Mouse (Mus musculus): Measurements from ENCODE around the gene Egflam. TPM values are rescaled to one million over a fixed set of nuclear protein-coding genes. Genes with fewer than 3 reads are reported as not detected.

Egflam gene
- total RNA-seq, 2 experiments from 2014 or later = 2.7 to 4.0 TPM

- no peak for DNase-seq (ENCODE audit: extremely low spot score in 1 of 2, low spot score in 1 of 2)
Measured at GRCm38 (mm10) chr15:7191074-7191473, 207.1 kb downstream of the Egflam start.

- no peak for DNase-seq (ENCODE audit: extremely low spot score in 1 of 2, low spot score in 1 of 2)
Measured at GRCm38 (mm10) chr15:7189678-7190454, 208.3 kb downstream of the Egflam start.

- no peak for DNase-seq (ENCODE audit: extremely low spot score in 1 of 2, low spot score in 1 of 2)
Measured at GRCm38 (mm10) chr15:7187682-7188081, 210.5 kb downstream of the Egflam start.

- no peak for DNase-seq (ENCODE audit: extremely low spot score in 1 of 2, low spot score in 1 of 2)
Measured at GRCm38 (mm10) chr15:7180576-7180975, 217.6 kb downstream of the Egflam start.

- DNase-seq (ENCODE audit: extremely low spot score in 1 of 2, low spot score in 1 of 2) = no peak
Measured at GRCm38 (mm10) chr15:7173776-7174175, 224.4 kb downstream of the Egflam start.

- DNase-seq (ENCODE audit: extremely low spot score in 1 of 2, low spot score in 1 of 2) = no peak
Measured at GRCm38 (mm10) chr15:7173346-7173745, 224.8 kb downstream of the Egflam start.

GRCm38 (mm10) chr15:7172875-7173274 lies 225.3 kb downstream of the Egflam start:
- no peak for DNase-seq (ENCODE audit: extremely low spot score in 1 of 2, low spot score in 1 of 2)

GRCm38 (mm10) chr15:7167906-7168532 lies 230.2 kb downstream of the Egflam start:
- DNase-seq (ENCODE audit: extremely low spot score in 1 of 2, low spot score in 1 of 2) = no peak

- no peak for DNase-seq (ENCODE audit: extremely low spot score in 1 of 2, low spot score in 1 of 2)
Measured at GRCm38 (mm10) chr15:7167238-7167905, 230.8 kb downstream of the Egflam start.

- no peak for DNase-seq (ENCODE audit: extremely low spot score in 1 of 2, low spot score in 1 of 2)
Measured at GRCm38 (mm10) chr15:7166735-7167134, 231.5 kb downstream of the Egflam start.

- DNase-seq (ENCODE audit: extremely low spot score in 1 of 2, low spot score in 1 of 2) = no peak
Measured at GRCm38 (mm10) chr15:7163851-7164250, 234.3 kb downstream of the Egflam start.

- DNase-seq (ENCODE audit: extremely low spot score in 1 of 2, low spot score in 1 of 2) = no peak
Measured at GRCm38 (mm10) chr15:7160321-7160720, 237.9 kb downstream of the Egflam start.

GRCm38 (mm10) chr15:7159869-7160268 lies 238.3 kb downstream of the Egflam start:
- no peak for DNase-seq (ENCODE audit: extremely low spot score in 1 of 2, low spot score in 1 of 2)

- no peak for DNase-seq (ENCODE audit: extremely low spot score in 1 of 2, low spot score in 1 of 2)
Measured at GRCm38 (mm10) chr15:7157658-7158057, 240.5 kb downstream of the Egflam start.

Data from layer of hippocampus, postnatal 25 days (tissue).